Mouse (Mus musculus) liver (tissue): Measurements from ENCODE around the gene Prkar2a.
"Not testable (repeated sequence)": the region's sequence is repeated elsewhere in the genome, so short reads cannot be mapped to it uniquely, and the experiment has no call there.

ENCODE experiments used
- DNase-seq: peaks from one replicate; pipeline ENCODE4 v3.0.0-alpha.2; 2020; ENCODE audit warnings: mixed read lengths

The Prkar2a gene

DNA sequence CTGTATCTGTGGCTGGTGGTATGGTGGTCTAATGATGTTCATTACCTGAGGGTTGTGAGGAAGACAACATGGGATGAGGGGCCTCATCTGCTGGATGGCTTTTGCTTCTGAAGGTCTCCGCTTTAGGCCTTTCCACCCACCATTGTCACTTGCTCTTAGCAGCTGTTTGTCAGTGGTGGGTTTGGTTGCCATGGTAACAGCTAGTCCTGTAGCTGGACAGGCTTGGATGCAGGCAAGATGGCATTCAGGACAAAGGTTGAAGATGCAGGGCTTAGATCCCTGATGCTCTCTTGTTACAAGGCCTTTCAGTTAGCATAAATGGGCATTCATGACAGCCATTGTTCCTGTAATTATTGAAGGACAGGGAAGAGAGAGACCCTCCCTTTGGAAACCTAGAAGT is at the start of gene Prkar2a:
TSS of gene Prkar2a (plus strand) at position 209 of the 400 bp plus-strand sequence.
- DNase-seq = no peak

- DNase-seq = no peak
Observed at GRCm38 (mm10) chr9:108639825-108640224, 49.3 kb upstream of the Prkar2a start.

DNA sequence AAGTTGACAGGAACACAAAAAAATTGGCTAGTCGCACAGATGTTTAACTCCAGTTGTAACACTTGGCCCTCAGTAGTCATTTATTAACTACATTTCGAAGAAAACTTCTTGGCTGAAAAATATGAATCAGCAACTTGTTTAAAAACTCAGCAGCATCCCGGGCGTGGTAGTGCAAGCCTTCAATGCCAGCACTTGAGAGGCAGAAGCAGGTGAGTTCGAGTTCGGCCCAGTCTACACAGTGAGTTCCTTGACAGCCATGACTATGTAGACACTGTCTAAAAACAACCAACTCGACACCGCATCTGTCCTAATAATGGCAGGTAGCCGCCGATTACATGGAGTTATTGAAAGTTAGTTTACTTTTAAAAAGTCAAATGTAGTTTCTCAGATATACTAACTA is 40.9 kb upstream of the Prkar2a start:
- peak; percentile 50 for DNase-seq

GRCm38 (mm10) chr9:108648611-108649560 is 40.2 kb upstream of the Prkar2a start, which contains the start of gene Arih2:
Gene Arih2 (minus strand): TSS chr9:108649386.
- peak; percentile 92 for DNase-seq

DNA sequence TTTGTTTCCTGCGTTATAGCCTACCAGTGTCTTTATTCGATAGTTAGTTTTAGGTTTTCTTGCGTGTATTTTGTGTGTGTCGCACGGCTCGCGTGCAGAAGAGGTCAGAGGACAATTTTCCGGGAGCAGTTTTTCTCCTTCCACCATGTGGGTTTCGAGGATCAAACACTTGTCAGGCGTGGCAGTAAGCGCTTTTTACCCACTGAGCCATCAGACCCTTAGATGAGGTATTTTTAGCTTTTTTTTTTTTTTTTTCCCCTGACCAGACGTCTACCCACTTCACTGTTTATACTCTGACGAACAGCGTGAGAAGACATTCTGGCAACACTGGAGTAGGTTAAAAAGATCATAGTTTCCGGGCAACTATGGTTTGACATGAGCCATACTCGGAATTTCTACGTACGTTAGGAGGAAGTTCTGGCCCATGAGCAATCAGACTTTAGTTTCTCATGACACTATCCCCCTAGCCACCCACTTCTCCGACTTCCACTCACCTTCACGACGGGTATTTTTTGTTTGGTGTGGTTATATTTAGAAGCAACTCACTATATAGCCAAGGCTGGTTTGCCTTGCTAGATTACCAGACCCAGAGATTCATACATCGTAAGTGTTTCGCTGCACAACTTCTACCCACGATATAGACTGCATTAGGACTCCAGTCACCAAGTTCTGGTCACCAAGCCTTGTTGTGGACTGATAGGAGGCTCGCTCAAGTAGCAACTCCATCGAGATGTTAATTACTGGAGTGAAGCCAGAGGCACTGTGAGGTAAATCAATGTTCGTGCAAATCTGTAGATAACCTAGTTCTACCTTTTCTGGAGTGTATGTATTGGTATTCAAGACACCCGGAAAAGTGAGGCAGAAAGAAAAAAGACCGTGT is 39.3 kb upstream of the Prkar2a start:
- no peak for DNase-seq

DNA sequence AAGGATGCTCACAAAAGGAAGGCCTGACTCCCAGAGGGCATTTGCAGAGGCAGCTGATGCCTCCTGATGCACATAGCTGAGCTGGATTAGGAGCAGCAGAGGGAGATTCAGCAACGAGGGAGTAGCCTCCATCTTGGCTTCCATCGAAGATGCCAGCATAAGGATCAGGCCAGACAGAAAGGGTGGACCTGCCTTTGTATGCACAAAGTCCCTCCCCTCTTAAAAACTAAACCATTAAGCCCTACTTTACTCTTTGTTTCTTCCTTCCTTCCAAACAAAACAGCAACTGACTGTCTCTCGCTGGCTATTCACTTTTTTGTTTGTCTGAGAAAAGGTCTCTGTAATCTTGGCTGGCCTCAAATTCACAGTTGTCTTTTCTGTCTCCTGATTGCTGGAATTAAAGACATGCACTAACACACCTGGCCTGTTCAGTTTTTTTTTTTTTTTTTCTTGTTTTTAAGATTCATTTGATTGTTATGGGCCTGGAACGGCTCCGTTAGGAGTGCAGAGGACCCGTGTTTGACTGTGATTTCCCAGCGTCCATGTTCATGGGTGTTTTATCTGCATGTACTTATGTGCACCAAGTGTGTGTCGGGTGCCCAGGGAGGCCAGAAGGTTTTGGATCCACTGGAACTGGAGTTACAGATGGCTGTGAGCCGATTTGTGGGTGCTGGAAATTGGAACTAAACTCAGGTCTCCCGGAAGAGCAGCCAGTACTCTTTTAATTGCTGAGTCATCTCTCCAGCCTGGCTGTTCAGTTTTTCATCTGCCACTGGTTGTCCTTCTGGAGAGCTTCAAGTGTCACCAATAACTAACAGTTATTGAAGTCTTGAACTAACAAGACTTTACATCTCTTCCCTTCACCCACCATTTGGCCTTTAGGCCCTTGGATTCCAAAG is 34.3 kb upstream of the Prkar2a start:
- peak; percentile 7 for DNase-seq

GRCm38 (mm10) chr9:108655865-108656264 is 33.2 kb upstream of the Prkar2a start:
- DNase-seq = not testable (repeated sequence)

DNA sequence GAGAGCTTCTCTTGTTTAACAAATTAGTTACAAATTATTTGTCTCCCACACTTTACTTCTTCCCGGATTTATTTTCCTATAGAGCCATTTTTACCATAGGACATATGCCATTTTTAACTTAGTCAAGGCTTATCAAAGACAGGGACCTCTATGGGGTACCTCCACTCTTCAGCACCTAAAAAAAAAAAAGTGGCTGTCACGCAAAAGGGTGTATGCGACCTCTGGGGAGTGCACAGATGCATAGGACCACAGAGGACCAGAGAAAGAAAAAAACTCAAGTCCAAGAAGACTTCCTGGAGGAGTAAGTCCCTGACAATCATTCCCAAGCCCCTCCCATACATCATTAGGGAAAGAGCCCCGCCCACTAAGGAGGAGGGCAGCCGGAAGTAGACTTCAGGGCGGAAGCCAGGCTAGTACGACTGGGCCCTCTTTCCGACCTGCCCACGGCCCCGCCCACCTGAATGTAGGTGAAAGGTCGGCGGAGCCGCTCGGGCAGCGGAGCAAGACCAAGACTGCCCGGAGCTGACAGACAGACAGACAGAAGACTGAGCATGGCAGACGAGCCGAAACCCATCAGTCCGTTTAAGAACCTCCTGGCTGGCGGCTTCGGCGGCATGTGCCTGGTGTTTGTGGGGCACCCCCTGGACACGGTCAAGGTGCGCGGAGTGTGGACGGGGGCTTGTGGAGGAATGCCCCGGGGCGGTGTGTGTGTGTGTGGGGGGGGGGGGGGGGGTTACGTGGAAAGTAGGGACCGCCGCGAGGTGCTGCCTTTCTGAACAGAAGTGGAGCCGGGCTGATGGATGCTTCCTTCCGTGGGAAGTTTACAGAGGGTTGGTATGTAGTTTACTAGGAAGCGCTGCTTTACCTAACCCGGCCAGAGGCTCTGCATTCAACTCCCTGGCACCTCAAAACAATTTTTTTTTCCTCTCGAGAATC is 27.2 kb upstream of the Prkar2a start, which contains the start of gene Slc25a20:
TSS of gene Slc25a20 (plus strand) at position 412 of the 936 bp plus-strand sequence.
- DNase-seq = peak; percentile 95

DNA sequence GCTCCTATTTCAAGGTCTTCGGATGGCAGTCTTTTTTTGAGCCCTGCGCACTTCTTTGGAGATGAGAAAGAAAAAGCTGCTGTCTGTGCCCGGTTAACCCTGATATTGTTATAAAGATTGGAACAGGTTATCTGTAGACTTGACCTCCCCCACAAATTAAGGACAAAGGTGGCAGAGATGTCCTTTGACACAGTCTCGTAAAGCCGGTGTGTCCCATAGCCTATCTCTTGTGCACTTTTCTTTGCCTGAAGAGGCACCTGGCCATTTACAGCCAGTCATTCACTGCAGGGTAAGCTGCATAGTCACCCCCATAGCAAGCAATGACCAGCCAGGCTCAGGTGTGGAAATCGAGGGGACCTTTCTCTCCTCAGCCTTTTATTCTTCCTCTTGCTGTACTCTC is 26.5 kb upstream of the Prkar2a start:
- DNase-seq = peak; percentile 10

- peak; percentile 33 for DNase-seq
Observed at GRCm38 (mm10) chr9:108669875-108670274, 19.2 kb upstream of the Prkar2a start.

DNA sequence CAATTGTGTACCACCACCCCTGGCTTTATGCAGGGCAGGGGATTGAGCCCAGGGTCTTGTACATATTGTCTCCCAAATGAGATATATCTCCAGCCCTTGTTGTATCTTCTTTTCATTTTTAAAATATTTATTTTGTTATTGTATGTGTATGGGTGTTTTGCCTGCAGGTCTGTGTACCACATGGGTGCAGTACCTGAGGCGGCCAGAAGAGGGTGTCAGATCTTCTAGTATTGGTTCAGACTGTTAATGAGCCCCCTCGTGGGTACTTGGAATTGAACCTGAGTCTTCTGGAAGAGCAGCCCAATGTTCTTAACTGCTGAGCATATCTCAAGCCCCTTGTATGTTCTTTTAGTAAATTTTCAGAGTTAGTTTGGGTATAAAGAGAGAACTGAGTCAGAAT is 16.0 kb upstream of the Prkar2a start:
- DNase-seq = peak; percentile 53

DNA sequence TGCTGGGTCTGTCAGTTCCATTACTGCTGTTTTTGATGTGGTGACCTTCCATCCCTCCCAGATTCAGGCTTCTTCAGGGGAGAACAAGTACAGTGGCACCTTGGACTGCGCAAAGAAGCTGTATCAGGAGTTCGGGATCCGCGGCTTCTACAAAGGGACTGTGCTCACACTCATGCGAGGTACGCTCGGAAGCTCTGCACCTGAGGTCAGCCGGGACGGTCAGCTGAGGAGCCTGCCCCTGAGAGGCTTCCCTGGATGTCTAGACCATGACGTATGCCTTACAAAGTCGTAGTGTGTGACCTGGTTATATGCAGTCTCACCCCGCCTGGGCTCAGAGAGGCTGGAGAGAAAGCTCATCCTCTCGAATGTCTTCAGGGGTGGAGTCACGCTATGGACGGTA is 9.1 kb upstream of the Prkar2a start:
- no peak for DNase-seq

DNA sequence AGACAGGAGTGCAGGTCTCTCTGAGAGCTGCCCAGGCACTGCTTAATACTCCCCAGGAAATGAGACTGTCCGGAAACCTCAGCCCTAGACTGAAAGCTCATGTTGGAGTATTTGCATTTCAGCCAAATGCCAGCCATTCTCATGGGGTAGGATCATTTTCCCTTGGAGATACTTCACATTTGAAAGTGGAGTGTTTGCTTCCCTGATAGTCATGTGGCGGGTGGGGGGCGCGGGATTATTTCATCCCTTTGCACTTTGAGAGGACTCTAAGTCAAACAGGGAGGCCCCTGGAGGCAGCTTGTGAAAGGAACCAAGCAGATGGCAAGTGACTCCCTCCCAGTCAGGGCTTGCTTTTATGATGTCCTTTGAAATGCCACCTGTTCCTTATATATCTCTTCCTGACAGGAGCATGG is 2.6 kb upstream of the Prkar2a start:
- no peak for DNase-seq

GRCm38 (mm10) chr9:108687181-108687580 is 1.9 kb upstream of the Prkar2a start:
- no peak for DNase-seq

GRCm38 (mm10) chr9:108687686-108688085 is 1.4 kb upstream of the Prkar2a start:
- DNase-seq = no peak

- no peak for DNase-seq
Observed at GRCm38 (mm10) chr9:108688451-108688850, 663 bp upstream of the Prkar2a start.

- no peak for DNase-seq
Observed at GRCm38 (mm10) chr9:108689993-108690392, 879 bp downstream of the Prkar2a start.

DNA sequence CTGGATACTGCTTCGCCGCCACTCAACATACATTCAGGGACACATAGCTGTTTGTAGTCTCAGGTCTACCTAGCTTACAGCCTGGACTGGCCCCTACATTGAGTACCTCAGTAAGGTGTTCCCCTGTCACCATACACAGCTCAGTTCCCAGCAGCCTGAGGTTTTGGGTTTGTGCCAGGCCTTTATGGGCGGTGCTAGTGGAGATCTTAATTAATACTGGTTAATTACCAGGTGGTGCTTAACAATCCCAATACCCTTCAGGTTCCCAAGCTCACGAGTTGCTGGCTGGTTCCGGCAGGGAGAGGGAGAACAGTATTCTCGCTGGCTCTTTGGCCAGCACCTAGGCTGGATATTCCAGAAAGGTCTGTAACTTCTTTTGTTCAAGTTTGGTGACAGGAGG is 1.8 kb downstream of the Prkar2a start:
- no peak for DNase-seq

GRCm38 (mm10) chr9:108691371-108691770 is 2.3 kb downstream of the Prkar2a start:
- no peak for DNase-seq

- DNase-seq = peak; percentile 84
Observed at GRCm38 (mm10) chr9:108691846-108692225, 2.7 kb downstream of the Prkar2a start.
